Mouse (Mus musculus): ENCODE results near the gene Neu4.

GRCm38 (mm10) chr1:94028741-94029140 is 8.5 kb downstream of the Neu4 start:
- no peak for TF ChIP-seq POLR2A (IDR thresholded peaks at IDR 0.05; ENCODE audit: extremely low read depth, insufficient read depth, low read length)
- no peak for TF ChIP-seq CTCF (IDR thresholded peaks at IDR 0.05; ENCODE audit: extremely low read depth, insufficient read depth, low read length)
